Mouse (Mus musculus): ENCODE data around the gene Tshb.

Tshb gene

DNA sequence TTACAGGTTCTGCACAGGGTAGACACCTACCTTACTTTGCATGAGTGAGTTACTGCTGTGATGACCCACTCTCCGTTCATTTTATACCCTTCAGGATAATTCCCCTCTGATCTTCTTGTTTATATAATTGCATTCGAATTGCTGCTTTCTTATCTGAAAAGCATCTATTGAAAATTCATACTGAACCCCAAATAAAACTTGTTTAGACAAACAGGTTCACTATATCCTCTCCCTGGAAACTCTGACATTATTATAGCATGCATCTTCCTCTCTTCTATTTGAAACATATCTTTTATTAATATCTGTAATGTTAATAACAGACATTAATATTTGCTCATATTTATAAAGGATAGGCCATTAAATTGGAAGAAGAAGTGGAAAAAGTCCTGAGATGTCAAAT is at the start of gene Tshb:
TSS of gene Tshb (minus strand) at position 101 of the 400 bp plus-strand sequence.
- no peak for DNase-seq (ENCODE audit: low spot score in 2 of 2)

- DNase-seq (ENCODE audit: low spot score in 2 of 2): peak in 1 of 2 experiments; percentile 56
Measured at GRCm38 (mm10) chr3:102803937-102804336, 21.4 kb upstream of the Tshb start.

DNA sequence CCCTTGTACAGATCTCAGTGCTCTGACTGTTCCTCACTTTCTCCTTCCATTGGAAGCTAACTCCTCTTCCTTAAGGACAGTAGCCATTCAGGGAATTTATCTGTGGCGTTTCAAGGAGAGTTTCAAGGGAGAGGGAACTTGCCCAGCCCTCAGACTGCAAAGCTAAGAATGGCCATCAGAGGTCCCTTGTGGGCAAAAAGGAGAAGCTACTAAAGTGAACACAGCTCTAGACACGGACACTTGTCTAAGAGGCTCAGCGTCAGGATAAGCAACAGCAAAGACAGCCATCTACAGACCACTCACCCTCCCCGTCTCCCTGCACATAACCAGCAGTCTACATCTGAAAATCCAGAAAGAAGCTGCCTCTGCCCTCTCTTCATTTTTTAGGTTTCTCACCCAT is 4.9 kb upstream of the Tshb start:
- no peak for DNase-seq (ENCODE audit: low spot score in 2 of 2)

DNA sequence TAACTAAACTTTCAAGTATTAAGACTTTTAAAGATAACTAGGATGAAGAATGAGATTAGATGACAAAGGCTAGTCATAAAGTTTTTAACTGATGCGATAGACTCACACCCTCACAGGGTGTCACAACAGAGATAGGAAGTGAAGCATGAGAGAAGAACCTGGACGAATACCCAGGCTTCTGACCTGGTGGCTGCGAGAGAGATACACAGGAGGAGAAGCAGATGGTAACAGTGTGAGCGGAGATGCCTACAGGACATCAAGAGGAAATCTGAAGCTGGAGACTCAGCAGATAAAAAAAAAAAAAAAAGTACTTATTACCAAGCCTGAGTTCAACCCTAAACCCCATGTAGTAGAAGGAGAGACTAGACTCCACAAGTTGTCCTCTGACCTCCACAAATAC is 9.5 kb downstream of the Tshb start:
- DNase-seq (ENCODE audit: low spot score in 2 of 2): no peak

- no peak for DNase-seq (ENCODE audit: low spot score in 2 of 2)
Measured at GRCm38 (mm10) chr3:102764850-102765249, 17.7 kb downstream of the Tshb start.

- DNase-seq (ENCODE audit: low spot score in 2 of 2): no peak
Measured at GRCm38 (mm10) chr3:102763713-102764400, 18.7 kb downstream of the Tshb start.

- DNase-seq (ENCODE audit: low spot score in 2 of 2): no peak
Measured at GRCm38 (mm10) chr3:102762388-102762787, 20.1 kb downstream of the Tshb start.

- no peak for DNase-seq (ENCODE audit: low spot score in 2 of 2)
Measured at GRCm38 (mm10) chr3:102760236-102760635, 22.3 kb downstream of the Tshb start.

DNA sequence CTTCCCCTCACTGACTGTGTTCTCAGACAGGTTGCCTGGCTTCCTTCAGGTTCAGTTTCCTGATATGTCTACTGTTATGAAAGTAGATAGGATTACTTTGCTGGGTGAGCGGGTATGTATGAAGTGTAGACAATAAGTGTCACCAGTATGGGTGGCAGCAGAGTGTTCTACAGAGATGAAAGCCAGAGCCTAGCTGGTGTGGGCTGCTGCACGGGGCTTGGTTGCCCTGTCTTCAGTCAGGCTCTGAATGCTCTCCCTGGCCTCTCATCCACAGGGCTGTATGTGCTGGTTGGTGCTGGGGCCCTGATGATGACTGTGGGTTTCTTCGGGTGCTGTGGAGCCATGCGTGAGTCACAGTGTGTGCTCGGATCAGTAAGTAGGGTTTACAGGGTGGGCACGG is 25.5 kb downstream of the Tshb start:
- no peak for DNase-seq (ENCODE audit: low spot score in 2 of 2)

DNA sequence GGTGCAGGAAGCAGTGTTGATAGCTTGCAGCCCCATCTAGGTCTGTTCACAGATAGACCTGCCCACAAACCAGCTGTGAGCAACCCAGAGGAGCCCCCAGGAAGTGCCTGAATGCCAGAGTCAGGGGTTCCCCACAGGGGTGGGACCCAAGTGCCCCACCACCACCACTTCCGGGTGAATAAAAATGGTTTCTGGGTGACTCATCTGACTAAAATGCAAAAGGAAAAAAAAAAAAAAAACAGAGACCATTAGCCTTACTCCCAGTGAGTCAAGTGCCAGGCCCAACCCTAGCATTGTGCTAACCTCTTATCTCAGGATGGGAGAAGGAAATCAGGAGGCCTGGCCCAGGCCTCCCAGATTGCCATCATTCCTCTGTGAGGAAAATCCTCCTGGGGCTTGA is 26.7 kb downstream of the Tshb start:
- DNase-seq (ENCODE audit: low spot score in 2 of 2): no peak

- DNase-seq (ENCODE audit: low spot score in 2 of 2): no peak
Measured at GRCm38 (mm10) chr3:102752457-102752856, 30.1 kb downstream of the Tshb start.

GRCm38 (mm10) chr3:102752053-102752452 is 30.5 kb downstream of the Tshb start:
- DNase-seq (ENCODE audit: low spot score in 2 of 2): no peak

- DNase-seq (ENCODE audit: low spot score in 2 of 2): no peak
Measured at GRCm38 (mm10) chr3:102751536-102751935, 31.0 kb downstream of the Tshb start.

GRCm38 (mm10) chr3:102751136-102751535 is 31.4 kb downstream of the Tshb start:
- no peak for DNase-seq (ENCODE audit: low spot score in 2 of 2)

DNA sequence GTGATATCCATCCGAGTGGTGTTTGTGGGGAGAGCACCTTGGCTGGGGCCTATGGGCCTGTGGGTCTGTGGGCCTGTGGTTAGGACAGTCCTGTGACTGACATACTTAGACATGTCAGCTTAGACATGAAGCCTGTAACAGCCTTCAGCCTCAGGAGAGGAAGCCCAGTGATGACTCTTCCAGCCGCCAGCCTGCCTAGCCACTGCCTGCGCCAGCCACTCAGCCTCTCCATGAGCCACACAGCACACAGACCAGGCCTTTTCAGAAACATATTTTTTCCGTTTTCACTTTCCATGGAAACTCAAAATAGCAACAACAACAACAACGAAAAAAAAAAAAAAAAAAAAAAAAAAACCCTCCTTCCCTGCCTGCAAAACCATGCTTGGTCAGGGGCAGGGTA is 33.8 kb downstream of the Tshb start:
- no peak for DNase-seq (ENCODE audit: low spot score in 2 of 2)

- no peak for DNase-seq (ENCODE audit: low spot score in 2 of 2)
Measured at GRCm38 (mm10) chr3:102748038-102748437, 34.5 kb downstream of the Tshb start.

DNA sequence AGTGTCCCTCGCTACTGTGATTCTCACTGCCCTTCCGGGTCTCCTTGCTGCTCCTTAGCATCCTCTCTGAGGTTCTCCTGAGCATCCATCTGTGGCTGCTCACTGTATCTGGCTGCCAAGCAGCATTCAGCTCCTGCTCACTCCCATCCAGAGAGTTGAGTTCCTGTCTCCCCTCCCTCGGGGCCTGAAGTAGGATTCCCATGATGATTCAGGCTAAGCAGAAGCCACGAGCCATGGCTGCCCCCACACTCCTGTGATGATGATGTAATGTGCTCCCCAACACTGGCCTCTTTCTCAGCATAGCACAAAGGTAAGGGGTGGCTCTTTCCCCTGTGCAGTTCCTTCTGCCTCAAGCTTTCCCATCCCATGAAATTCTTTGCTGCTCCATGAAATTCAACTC is 36.3 kb downstream of the Tshb start:
- no peak for DNase-seq (ENCODE audit: low spot score in 2 of 2)

GRCm38 (mm10) chr3:102744657-102745056 is 37.9 kb downstream of the Tshb start:
- no peak for DNase-seq (ENCODE audit: low spot score in 2 of 2)

GRCm38 (mm10) chr3:102743781-102744471 is 38.6 kb downstream of the Tshb start:
- no peak for DNase-seq (ENCODE audit: low spot score in 2 of 2)

GRCm38 (mm10) chr3:102743202-102743601 is 39.3 kb downstream of the Tshb start:
- no peak for DNase-seq (ENCODE audit: low spot score in 2 of 2)

DNA sequence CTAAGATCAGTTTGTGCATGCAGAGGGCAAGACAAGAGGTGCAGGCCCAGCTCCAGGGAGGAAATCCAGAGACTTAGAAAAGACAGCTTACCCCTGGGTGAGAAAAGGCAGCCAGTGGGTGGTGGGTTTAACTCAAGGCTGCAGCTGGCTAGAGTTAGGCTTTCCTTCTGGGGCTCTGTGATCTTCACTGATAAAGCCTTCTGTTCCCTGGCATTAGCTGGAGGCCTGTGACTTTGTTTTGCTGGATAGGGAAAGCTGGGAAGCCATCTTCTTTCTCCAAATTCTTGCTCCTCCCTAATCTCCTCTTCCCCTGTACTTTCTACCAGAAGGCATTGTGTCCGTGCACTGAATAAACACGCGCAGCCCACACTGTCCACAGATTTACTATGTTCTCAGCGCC is 39.8 kb downstream of the Tshb start:
- DNase-seq (ENCODE audit: low spot score in 2 of 2): no peak

DNA sequence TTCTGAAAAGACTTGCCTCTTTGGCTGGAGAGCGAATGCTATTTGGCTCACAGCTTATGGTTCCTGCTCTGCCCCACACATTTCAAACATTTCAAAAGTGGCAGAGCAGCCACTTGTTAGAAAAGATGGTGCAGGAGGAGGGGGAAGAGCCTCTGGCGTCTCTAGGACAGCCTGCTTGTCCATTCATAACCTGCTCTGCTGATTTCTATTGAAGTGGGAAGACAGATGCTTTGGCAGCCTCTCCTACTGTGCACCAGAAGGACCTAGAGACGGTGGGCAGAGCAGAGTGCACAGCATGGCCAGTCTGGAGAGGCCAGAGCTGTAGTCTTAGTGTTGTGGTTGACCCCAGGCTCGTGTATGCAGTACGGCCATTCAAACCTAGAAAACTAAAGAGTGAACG is 43.6 kb downstream of the Tshb start:
- no peak for DNase-seq (ENCODE audit: low spot score in 2 of 2)

DNA sequence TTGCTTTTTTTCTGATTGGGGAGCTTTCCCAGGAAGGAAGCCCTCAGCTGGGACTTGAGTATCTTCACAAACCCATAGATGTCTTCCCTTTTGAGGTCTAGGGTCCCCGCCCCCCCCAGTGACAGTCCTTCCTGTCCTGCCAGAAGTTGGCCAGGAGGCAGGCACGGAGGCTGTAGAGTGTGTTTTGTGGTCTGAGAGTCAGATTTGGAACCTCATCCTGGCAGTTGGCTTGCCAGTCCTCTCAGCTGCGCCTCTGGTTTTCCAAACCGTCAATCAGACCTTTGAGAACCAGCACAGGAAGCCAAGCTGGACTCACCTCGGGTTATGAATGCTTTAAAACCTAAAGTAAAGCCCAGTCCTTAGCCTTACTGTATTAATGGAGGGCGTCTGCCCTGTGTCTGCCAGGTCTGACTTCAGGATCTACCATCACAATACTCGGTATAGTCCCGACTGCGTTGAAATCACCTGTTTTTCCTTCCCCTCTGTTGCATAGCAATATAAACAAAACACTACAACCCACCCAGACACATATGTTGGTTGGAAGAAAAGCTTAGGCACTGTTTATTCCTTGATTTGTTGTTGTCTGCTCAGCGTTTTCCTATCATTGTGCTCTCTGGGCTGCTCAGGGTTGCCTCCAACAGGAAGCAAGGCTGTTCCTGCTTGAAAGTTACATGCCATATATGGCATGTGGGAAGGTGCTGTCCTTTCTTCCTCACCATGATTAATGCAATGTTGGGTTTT is 44.2 kb downstream of the Tshb start:
- no peak for DNase-seq (ENCODE audit: low spot score in 2 of 2)

All from frontal cortex, postnatal 14 days (tissue).